Mouse (Mus musculus) stomach, postnatal 0 days (tissue): ENCODE results near the gene Arr3. TPM values are rescaled to one million over a fixed set of nuclear protein-coding genes. Genes with fewer than 3 reads are reported as not detected.

Experiments used
- ATAC-seq: fragments of 200-750 bp; cut with Nextera tagmentation; 2 replicates; pipeline ENCODE4 v1.8.0; 2017; ENCODE audit not compliant: low FRiP score, low TSS enrichment
- DNase-seq: peaks from one replicate; pipeline ENCODE4 v3.0.0-alpha.2; 2016; ENCODE audit warnings: low spot score
- H3K27ac ChIP-seq: fragments of 300-500 bp; sonication (generic); replicated peaks from 2 replicates; pipeline ENCODE4 v1.5.1; 2014; ENCODE audit warnings: mild to moderate bottlenecking, control low read depth
- H3K27me3 ChIP-seq: fragments of 300-500 bp; sonication (generic); 2 replicates; pipeline ENCODE4 v1.6.1; 2014; ENCODE audit warnings: low read length; ENCODE audit not compliant: control insufficient read depth, insufficient read depth
- H3K36me3 ChIP-seq: fragments of 300-500 bp; sonication (generic); 2 replicates; pipeline ENCODE4 v1.6.1; 2014; ENCODE audit warnings: low read length, mixed read lengths; ENCODE audit not compliant: control insufficient read depth, insufficient read depth
- H3K4me1 ChIP-seq: fragments of 300-500 bp; sonication (generic); replicated peaks from 2 replicates; pipeline ENCODE4 v1.6.1; 2014; ENCODE audit warnings: antibody characterized with exemption; ENCODE audit not compliant: control insufficient read depth, insufficient read depth
- H3K4me2 ChIP-seq: fragments of 300-500 bp; sonication (generic); replicated peaks from 2 replicates; pipeline ENCODE4 v1.6.1; 2014; ENCODE audit warnings: low read depth, mild to moderate bottlenecking, control low read depth, moderate library complexity
- H3K4me3 ChIP-seq: fragments of 300-500 bp; sonication (generic); 2 replicates; pipeline ENCODE4 v1.5.1; 2014; ENCODE audit warnings: low read depth, low read length, control low read depth
- H3K9ac ChIP-seq: fragments of 300-500 bp; sonication (generic); 2 replicates; pipeline ENCODE4 v1.6.1; 2014; ENCODE audit warnings: mild to moderate bottlenecking, low read length, control low read depth, mixed read lengths
- H3K9me3 ChIP-seq: fragments of 300-500 bp; sonication (generic); 2 replicates; pipeline ENCODE4 v1.6.1; 2016; ENCODE audit warnings: low read length; ENCODE audit not compliant: control insufficient read depth
- CTCF ChIP-seq: IDR thresholded peaks from 2 replicates; pipeline ENCODE4 v1.5.1; 2016; ENCODE audit warnings: antibody characterized with exemption, low read depth, mild to moderate bottlenecking, moderate library complexity
- EP300 ChIP-seq: optimal IDR thresholded peaks from 2 replicates; pipeline ENCODE3; 2016; ENCODE audit warnings: antibody characterized with exemption
- WGBS: fragments of 180-500 bp; shearing (Covaris S2); extraction: QIAGEN DNeasy Blood & Tissue Kit; methylation state at CpG from one replicate; pipeline ENCODE4 v1.1.7; 2014; 5-methylcytosine and 5-hydroxymethylcytosine counted together
- polyA plus RNA-seq: library from polyadenylated mRNA; unstranded; fragments of >200 nt; fragmentation: Nextera tagmentation; extraction: Ambion mirVana; gene quantifications from 2 replicates; pipeline ENCODE4 v1.2.1, GENCODE M21; 2015

Arr3 gene
- polyA plus RNA-seq, 1 experiment from 2014 or later = not detected

GRCm38 (mm10) chrX:100625802-100626793, 20.8 kb downstream of the Arr3 start, which contains the start of gene Pdzd11:
TSS of gene Pdzd11 (minus strand) at chrX:100626568.
- 17% methylated on average over 57 of the region's 62 CpGs for WGBS
- H3K27me3 ChIP-seq = no peaks in the 10 kb centered on the region
- no peaks in the 10 kb centered on the region for H3K9me3 ChIP-seq
- TF ChIP-seq CTCF (no peak), EP300 (no peak)
- H3K36me3 ChIP-seq = no peaks in the 10 kb centered on the region
- no peaks in the 10 kb centered on the region for H3K4me1 ChIP-seq
- H3K4me2 ChIP-seq = peak within 1 kb of the TSS; percentile 79
- peak; percentile 100 for ATAC-seq
- peak; percentile 92 for DNase-seq
- peak within 1 kb of the TSS; percentile 45; the same call in 1 of the 2 replicates for H3K27ac ChIP-seq
- H3K9ac ChIP-seq = peak within 1 kb of the TSS; percentile 57
- peak within 1 kb of the TSS; percentile 54 for H3K4me3 ChIP-seq

GRCm38 (mm10) chrX:100629076-100629475, 23.8 kb downstream of the Arr3 start:
- no peaks in the 10 kb centered on the region for H3K4me1 ChIP-seq
- no peaks in the 10 kb centered on the region for H3K9me3 ChIP-seq
- no peak overlapping the region for H3K4me2 ChIP-seq
- DNase-seq = no peak
- 89% methylated on average over 2 of the region's 2 CpGs for WGBS
- no peak for ATAC-seq
- H3K36me3 ChIP-seq = no peaks in the 10 kb centered on the region
- no peaks in the 10 kb centered on the region for H3K27me3 ChIP-seq
- no peak overlapping the region for H3K4me3 ChIP-seq
- no peak overlapping the region for H3K27ac ChIP-seq
- TF ChIP-seq EP300 = no peak
- TF ChIP-seq CTCF = no peak
- no peak overlapping the region for H3K9ac ChIP-seq

GRCm38 (mm10) chrX:100638477-100638876, 33.2 kb downstream of the Arr3 start:
- no peaks in the 10 kb centered on the region for H3K9me3 ChIP-seq
- H3K36me3 ChIP-seq = no peaks in the 10 kb centered on the region
- H3K4me2 ChIP-seq = no peak overlapping the region
- DNase-seq = no peak
- TF ChIP-seq CTCF (no peak), EP300 (no peak)
- no peak overlapping the region for H3K9ac ChIP-seq
- no peak overlapping the region for H3K4me3 ChIP-seq
- no peak for ATAC-seq
- no peaks in the 10 kb centered on the region for H3K4me1 ChIP-seq
- no peak overlapping the region for H3K27ac ChIP-seq
- 88% methylated on average over 8 of the region's 8 CpGs for WGBS
- no peaks in the 10 kb centered on the region for H3K27me3 ChIP-seq

GRCm38 (mm10) chrX:100652848-100653247, 47.6 kb downstream of the Arr3 start:
- no peaks in the 10 kb centered on the region for H3K9me3 ChIP-seq
- no peaks in the 10 kb centered on the region for H3K27me3 ChIP-seq
- H3K4me2 ChIP-seq = no peak overlapping the region
- TF ChIP-seq EP300 (no peak), CTCF (peak; percentile 41)
- ATAC-seq = no peak
- DNase-seq = no peak
- no peaks in the 10 kb centered on the region for H3K36me3 ChIP-seq
- H3K9ac ChIP-seq = no peak overlapping the region
- no peaks in the 10 kb centered on the region for H3K4me1 ChIP-seq
- no peak overlapping the region for H3K4me3 ChIP-seq
- H3K27ac ChIP-seq = no peak overlapping the region

GRCm38 (mm10) chrX:100664825-100665224, 59.5 kb downstream of the Arr3 start:
- Histone ChIP-seq H3K27me3 (no peaks in the 10 kb centered on the region), H3K4me3 (no peak overlapping the region), H3K4me1 (no peaks in the 10 kb centered on the region), H3K4me2 (no peak overlapping the region), H3K9ac (no peak overlapping the region), H3K27ac (no peak overlapping the region), H3K36me3 (no peaks in the 10 kb centered on the region), H3K9me3 (no peaks in the 10 kb centered on the region)
- no peak for ATAC-seq
- 81% methylated on average over 2 of the region's 2 CpGs for WGBS
- DNase-seq = no peak
- no peak for TF ChIP-seq CTCF
- TF ChIP-seq EP300 = no peak

Other genes starting within 250 kb of the Arr3 start
- gene Otud6a, start 176.5 kb upstream of the Arr3 start, polyA plus RNA-seq = not detected in 2 replicates
- 0.36 and 0.39 TPM in 2 replicates for gene Awat2, start 162.8 kb upstream of the Arr3 start, polyA plus RNA-seq
- gene Igbp1, start 111.2 kb upstream of the Arr3 start, polyA plus RNA-seq = 28.9 and 30.7 TPM in 2 replicates
- gene Dgat2l6, start 80.7 kb upstream of the Arr3 start, polyA plus RNA-seq = 0.04 TPM in 2 replicates
- gene Awat1, start 33.2 kb upstream of the Arr3 start, polyA plus RNA-seq = not detected in 2 replicates
- gene P2ry4, start 10.6 kb upstream of the Arr3 start, polyA plus RNA-seq = 2.9 and 3.0 TPM in 2 replicates
- 4.0 and 4.8 TPM in 2 replicates for gene Kif4, start 20.2 kb downstream of the Arr3 start, polyA plus RNA-seq
- gene Pdzd11, start 21.1 kb downstream of the Arr3 start, polyA plus RNA-seq = 80.2 and 81.2 TPM in 2 replicates
- gene Gdpd2, start 124.4 kb downstream of the Arr3 start, polyA plus RNA-seq = 21.4 and 28.1 TPM in 2 replicates
- 3.0 and 3.2 TPM in 2 replicates for gene Dlg3, start 162.2 kb downstream of the Arr3 start, polyA plus RNA-seq